Comparison of ENCODE assay signal across 8 mouse cellular contexts in genomic region chr8:4325751-4326036, GRCm38 (mm10). TPM values are rescaled to one million over a fixed set of nuclear protein-coding genes. Genes with fewer than 3 reads are reported as not detected.
DNase-seq lines count a peak whose midpoint lies in the region; ATAC-seq and TF ChIP-seq lines count a peak whose summit lies in the region.

No protein-coding gene starts in this region.

- no peak for TF ChIP-seq POLR2A in lung, adult 2 months (IDR thresholded peaks at IDR 0.05; ENCODE audit: borderline replicate concordance, extremely low read depth, low read depth, low read length)

- DNase-seq in lung, adult 2 months: no peak
- no peak for DNase-seq in lung, postnatal 36 days
- no peak for DNase-seq in embryonic facial prominence, embryonic 14.5 days (ENCODE audit: low spot score)
- no peak for DNase-seq in gastrocnemius, postnatal 25 days
- DNase-seq in frontal cortex, postnatal 25 days (ENCODE audit: low spot score in 2 of 2): no peak
- no peak for DNase-seq in spleen, postnatal 4 days (ENCODE audit: low spot score in 2 of 2)

- 15% methylated on average over 7 of the region's 7 CpGs for WGBS in lung, adult 2 months
- WGBS in embryonic facial prominence, embryonic 14.5 days: 43% methylated on average over 7 of the region's 7 CpGs
- WGBS in intestine, embryonic 15.5 days: 32% methylated on average over 7 of the region's 7 CpGs
- WGBS in neural tube, embryonic 12.5 days: 52% methylated on average over 7 of the region's 7 CpGs

- ATAC-seq in embryonic facial prominence, embryonic 14.5 days (ENCODE audit: low read depth): no peak
- ATAC-seq in intestine, embryonic 15.5 days: no peak
- no peak for ATAC-seq in neural tube, embryonic 12.5 days (ENCODE audit: low FRiP score, low read depth)

- H3K36me3 ChIP-seq in embryonic facial prominence, embryonic 14.5 days (ENCODE audit: control insufficient read depth, insufficient read depth, low read length): peaks cover 45% of the 10 kb centered on the region
- peaks cover 20% of the 10 kb centered on the region for H3K36me3 ChIP-seq in intestine, embryonic 15.5 days
- H3K36me3 ChIP-seq in neural tube, embryonic 12.5 days: peaks cover 44% of the 10 kb centered on the region

- no peaks in the 10 kb centered on the region for H3K27me3 ChIP-seq in embryonic facial prominence, embryonic 14.5 days (replicated peaks; ENCODE audit: control insufficient read depth, insufficient read depth, low read length)
- H3K27me3 ChIP-seq in intestine, embryonic 15.5 days (replicated peaks): no peaks in the 10 kb centered on the region
- no peaks in the 10 kb centered on the region for H3K27me3 ChIP-seq in neural tube, embryonic 12.5 days (replicated peaks)

- H3K4me1 ChIP-seq in lung, adult 2 months (ENCODE audit: control insufficient read depth, insufficient read depth, low read length): peaks cover 11% of the 10 kb centered on the region
- peaks cover 5% of the 10 kb centered on the region; the same call in 1 of the 2 replicates for H3K4me1 ChIP-seq in embryonic facial prominence, embryonic 14.5 days (ENCODE audit: control insufficient read depth, insufficient read depth, low read length)
- H3K4me1 ChIP-seq in intestine, embryonic 15.5 days (replicated peaks): peaks cover 25% of the 10 kb centered on the region
- peaks cover 20% of the 10 kb centered on the region for H3K4me1 ChIP-seq in neural tube, embryonic 12.5 days

- H3K9ac ChIP-seq in embryonic facial prominence, embryonic 14.5 days (ENCODE audit: low read depth, low read length): peak overlapping the region; percentile 98
- H3K9ac ChIP-seq in intestine, embryonic 15.5 days: peak overlapping the region; percentile 65
- peak overlapping the region; percentile 98 for H3K9ac ChIP-seq in neural tube, embryonic 12.5 days

- no peaks in the 10 kb centered on the region for H3K9me3 ChIP-seq in embryonic facial prominence, embryonic 14.5 days (ENCODE audit: control insufficient read depth, low read length)
- no peaks in the 10 kb centered on the region for H3K9me3 ChIP-seq in intestine, embryonic 15.5 days
- no peaks in the 10 kb centered on the region for H3K9me3 ChIP-seq in neural tube, embryonic 12.5 days

- peak overlapping the region; percentile 71 for H3K4me2 ChIP-seq in embryonic facial prominence, embryonic 14.5 days (ENCODE audit: low read depth, low read length)
- peak overlapping the region; percentile 68 for H3K4me2 ChIP-seq in intestine, embryonic 15.5 days (replicated peaks)
- H3K4me2 ChIP-seq in neural tube, embryonic 12.5 days (replicated peaks): peak overlapping the region; percentile 91

- TF ChIP-seq CTCF in lung, adult 2 months (IDR thresholded peaks at IDR 0.05; ENCODE audit: insufficient read depth, low read length): no peak

- H3K4me3 ChIP-seq in lung, adult 2 months (replicated peaks; ENCODE audit: extremely low read depth, low read depth, low read length): peak overlapping the region; percentile 97
- peak overlapping the region; percentile 60 for H3K4me3 ChIP-seq in embryonic facial prominence, embryonic 14.5 days (ENCODE audit: low read depth, low read length)
- H3K4me3 ChIP-seq in intestine, embryonic 15.5 days (replicated peaks): peak overlapping the region; percentile 94
- peak overlapping the region; percentile 97 for H3K4me3 ChIP-seq in neural tube, embryonic 12.5 days

- H3K27ac ChIP-seq in embryonic facial prominence, embryonic 14.5 days (replicated peaks; ENCODE audit: low read depth, low read length): peak overlapping the region; percentile 78; the same call in 1 of the 2 replicates
- H3K27ac ChIP-seq in intestine, embryonic 15.5 days: 0 out of 2 replicates have a peak overlapping the region, but pooled peaks have one; percentile 85
- 0 out of 2 replicates have a peak overlapping the region, but pooled peaks have one; percentile 81 for H3K27ac ChIP-seq in neural tube, embryonic 12.5 days

RNA-seq across cellular contexts. Expression of gene Elavl1, which starts 0.5 kb away (rescaled TPM):
- polyA plus RNA-seq in lung, adult 2 months (2012; rRNA removed): 21.1 and 23.9 TPM in 2 replicates
- polyA plus RNA-seq in embryonic facial prominence, embryonic 14.5 days (2014; fragmentation: Nextera tagmentation; extraction: Ambion mirVana): 217 and 226 TPM in 2 replicates
- polyA plus RNA-seq in intestine, embryonic 15.5 days (2015; fragmentation: Nextera tagmentation; extraction: Ambion mirVana): 201 and 230 TPM in 2 replicates
- polyA plus RNA-seq in neural tube, embryonic 12.5 days (2016; fragmentation: Nextera tagmentation; extraction: Ambion mirVana): 222 and 233 TPM in 2 replicates
- total RNA-seq in gastrocnemius, postnatal 25 days (2021): 10 to 100 TPM; 37.2 to 38.5 TPM

RNA-seq across cellular contexts. Expression of gene Ccl25, which starts 0.7 kb away (rescaled TPM):
- polyA plus RNA-seq in lung, adult 2 months (2012; rRNA removed): 1.6 and 3.6 TPM in 2 replicates
- polyA plus RNA-seq in embryonic facial prominence, embryonic 14.5 days (2014; fragmentation: Nextera tagmentation; extraction: Ambion mirVana): 10.2 and 11.2 TPM in 2 replicates
- polyA plus RNA-seq in intestine, embryonic 15.5 days (2015; fragmentation: Nextera tagmentation; extraction: Ambion mirVana): 88.5 and 103 TPM in 2 replicates
- polyA plus RNA-seq in neural tube, embryonic 12.5 days (2016; fragmentation: Nextera tagmentation; extraction: Ambion mirVana): 21.2 and 22.8 TPM in 2 replicates
- 10 to 100 TPM; 10.8 to 12.1 TPM for total RNA-seq in gastrocnemius, postnatal 25 days (2021)

RNA-seq across cellular contexts. Expression of gene Timm44, which starts 50.0 kb away (rescaled TPM):
- polyA plus RNA-seq in lung, adult 2 months (2012; rRNA removed): 32.9 and 44.6 TPM in 2 replicates
- polyA plus RNA-seq in embryonic facial prominence, embryonic 14.5 days (2014; fragmentation: Nextera tagmentation; extraction: Ambion mirVana): 65.4 and 71.9 TPM in 2 replicates
- polyA plus RNA-seq in intestine, embryonic 15.5 days (2015; fragmentation: Nextera tagmentation; extraction: Ambion mirVana): 65.8 and 69.7 TPM in 2 replicates
- polyA plus RNA-seq in neural tube, embryonic 12.5 days (2016; fragmentation: Nextera tagmentation; extraction: Ambion mirVana): 44.9 and 53.2 TPM in 2 replicates
- 10 to 100 TPM; 76.2 to 77.4 TPM for total RNA-seq in gastrocnemius, postnatal 25 days (2021)
